Mouse (Mus musculus) gastrocnemius, adult 2 months (tissue): ENCODE measurements around the gene Ankrd12. TPM values are rescaled to one million over a fixed set of nuclear protein-coding genes. Genes with fewer than 3 reads are reported as not detected.
"Not testable (repeated sequence)": the region's sequence is repeated elsewhere in the genome, so short reads cannot be mapped to it uniquely, and the experiment has no call there.

ENCODE experiments used
- DNase-seq: peaks from one replicate; pipeline ENCODE4 v3.0.0; 2022
- H3K27ac ChIP-seq: fragments of 200-600 bp; 2 replicates; pipeline ENCODE4 v1.8.1; 2022; ENCODE audit warnings: mild to moderate bottlenecking
- H3K4me3 ChIP-seq: fragments of 200-600 bp; 2 replicates; pipeline ENCODE4 v1.8.1; 2022; ENCODE audit warnings: mild to moderate bottlenecking, moderate library complexity
- CTCF ChIP-seq: fragments of 200-600 bp; IDR thresholded peaks from 2 replicates; pipeline ENCODE4 v1.8.1; 2022; ENCODE audit warnings: antibody characterized with exemption, mild to moderate bottlenecking, moderate library complexity
- intact Hi-C: fragments of 180-260 bp; cut with DNase I; formaldehyde crosslinking; loops from one replicate; pipeline ENCODE4 v1.15.1; 2025
- total RNA-seq, 2 experiments: library from RNA; stranded (reverse); gene quantifications; 2 replicates each; pipeline ENCODE4 v1.2.3; 2021

The Ankrd12 gene
- total RNA-seq, 2 experiments from 2014 or later = 12.6 to 12.8 TPM

- intact Hi-C loops = loop anchor here (2.0 kb wide), 1 partner anchor 24 kb away; the partner anchor contains the start of gene Ndufv2
- TF ChIP-seq CTCF = no peak
- peak overlapping the region; percentile 95 for H3K27ac ChIP-seq
- H3K4me3 ChIP-seq = peak overlapping the region; percentile 97
- peak; percentile 69 for DNase-seq
These were observed 538 bp downstream of the Ankrd12 start for GRCm38 (mm10) chr17:66076174-66076927.

GRCm38 (mm10) chr17:66075827-66076173 is 1.1 kb downstream of the Ankrd12 start:
- no peak for DNase-seq
- no peak for TF ChIP-seq CTCF
- Histone ChIP-seq H3K4me3 (peak overlapping the region; percentile 97), H3K27ac (peak overlapping the region; percentile 95)
- intact Hi-C loops = loop anchor here (2.0 kb wide), 1 partner anchor 25 kb away; the partner anchor contains the start of gene Ndufv2

GRCm38 (mm10) chr17:66073971-66074370 is 2.9 kb downstream of the Ankrd12 start:
- TF ChIP-seq CTCF = no peak
- DNase-seq = no peak
- no peak overlapping the region for H3K4me3 ChIP-seq
- intact Hi-C loops = no loop called here
- no peak overlapping the region for H3K27ac ChIP-seq

GRCm38 (mm10) chr17:66069036-66069435 is 7.9 kb downstream of the Ankrd12 start:
- H3K27ac ChIP-seq, DNase-seq, H3K4me3 ChIP-seq, intact Hi-C loops: not testable (repeated sequence)

- intact Hi-C loops = no loop called here
- no peak for TF ChIP-seq CTCF
- no peak for DNase-seq
- no peak overlapping the region for H3K27ac ChIP-seq
- H3K4me3 ChIP-seq = no peak overlapping the region
These were observed 11.8 kb downstream of the Ankrd12 start for GRCm38 (mm10) chr17:66065115-66065514.

- peak; percentile 36 for TF ChIP-seq CTCF
- Histone ChIP-seq H3K4me3 (peak overlapping the region; percentile 32), H3K27ac (no peak overlapping the region)
- intact Hi-C loops = no loop called here
- DNase-seq = no peak
These were observed 15.5 kb downstream of the Ankrd12 start for GRCm38 (mm10) chr17:66061241-66061938.

- intact Hi-C loops = no loop called here
- no peak overlapping the region for H3K27ac ChIP-seq
- TF ChIP-seq CTCF = no peak
- H3K4me3 ChIP-seq = no peak overlapping the region
- DNase-seq = no peak
These were observed 18.7 kb downstream of the Ankrd12 start for GRCm38 (mm10) chr17:66058160-66058559.

- no peak overlapping the region for H3K4me3 ChIP-seq
- no peak for TF ChIP-seq CTCF
- no peak for DNase-seq
- intact Hi-C loops = no loop called here
- no peak overlapping the region for H3K27ac ChIP-seq
These were observed 19.7 kb downstream of the Ankrd12 start for GRCm38 (mm10) chr17:66057145-66057544.

- intact Hi-C loops = no loop called here
- no peak for DNase-seq
- Histone ChIP-seq H3K4me3 (no peak overlapping the region), H3K27ac (no peak overlapping the region)
- no peak for TF ChIP-seq CTCF
These were observed 23.5 kb downstream of the Ankrd12 start for GRCm38 (mm10) chr17:66053349-66053748.

- Histone ChIP-seq H3K4me3 (no peak overlapping the region), H3K27ac (no peak overlapping the region)
- intact Hi-C loops = no loop called here
- no peak for DNase-seq
- no peak for TF ChIP-seq CTCF
These were observed 28.1 kb downstream of the Ankrd12 start for GRCm38 (mm10) chr17:66048795-66049194.

GRCm38 (mm10) chr17:66048199-66048598 is 28.7 kb downstream of the Ankrd12 start:
- intact Hi-C loops = no loop called here
- no peak overlapping the region for H3K27ac ChIP-seq
- no peak for TF ChIP-seq CTCF
- H3K4me3 ChIP-seq = no peak overlapping the region
- DNase-seq = no peak

GRCm38 (mm10) chr17:66043679-66044078 is 33.2 kb downstream of the Ankrd12 start:
- DNase-seq, H3K4me3 ChIP-seq, intact Hi-C loops, H3K27ac ChIP-seq: not testable (repeated sequence)
- peak; percentile 36 for TF ChIP-seq CTCF

- Histone ChIP-seq H3K27ac (no peak overlapping the region), H3K4me3 (no peak overlapping the region)
- DNase-seq = no peak
- no peak for TF ChIP-seq CTCF
- intact Hi-C loops = no loop called here
These were observed 35.9 kb downstream of the Ankrd12 start for GRCm38 (mm10) chr17:66041020-66041419.
